Mouse (Mus musculus) MEL (cell line): ENCODE data around the gene Hrasls5. TPM values are rescaled to one million over a fixed set of nuclear protein-coding genes. Genes with fewer than 3 reads are reported as not detected.

Experiments used
- DNase-seq: peaks from one replicate; pipeline ENCODE4 v3.0.0; 2011; ENCODE audit warnings: low read depth, low spot score
- H3K27ac ChIP-seq: 2 replicates; pipeline ENCODE4 v1.5.1; 2012; ENCODE audit warnings: low read depth, mild to moderate bottlenecking, control low read depth, low read length, moderate library complexity; ENCODE audit not compliant: control insufficient read depth
- H3K27me3 ChIP-seq, 2 experiments: fragments of 150-350 bp in 1 of 2; sonication (generic) in 1 of 2; 2 replicates each; pipeline ENCODE4 v1.6.1; 2012; ENCODE audit warnings: low read length in 2 of 2, mild to moderate bottlenecking in 2 of 2, improper control_type of control experiment in 1 of 2, moderate library complexity in 1 of 2; ENCODE audit not compliant: insufficient read depth in 2 of 2, control insufficient read depth in 1 of 2
- H3K36me3 ChIP-seq, 2 experiments: 2 replicates each; pipeline ENCODE4 v1.6.1; 2012 to 2014; ENCODE audit warnings: low read length in 2 of 2, improper control_type of control experiment in 1 of 2, inconsistent platforms in 1 of 2, mild to moderate bottlenecking in 1 of 2; ENCODE audit not compliant: insufficient read depth in 2 of 2, control insufficient read depth in 1 of 2
- H3K4me1 ChIP-seq, 2 experiments: fragments of 150-350 bp in 1 of 2; sonication (generic) in 1 of 2; 2 replicates each; pipeline ENCODE4 v1.6.1; 2012; ENCODE audit warnings: low read length in 2 of 2, improper control_type of control experiment in 1 of 2, mild to moderate bottlenecking in 1 of 2; ENCODE audit not compliant: insufficient read depth in 2 of 2, control insufficient read depth in 1 of 2
- H3K4me3 ChIP-seq, 2 experiments: fragments of 150-350 bp in 1 of 2; sonication (generic) in 1 of 2; 2 replicates each; pipeline ENCODE4 v1.5.1; 2012; ENCODE audit warnings: low read depth in 2 of 2, low read length in 2 of 2, mild to moderate bottlenecking in 2 of 2, moderate library complexity in 2 of 2, control low read depth in 1 of 2, improper control_type of control experiment in 1 of 2; ENCODE audit not compliant: control insufficient read depth in 1 of 2, insufficient read depth in 1 of 2
- H3K79me2 ChIP-seq: 2 replicates; pipeline ENCODE4 v1.6.1; 2012; ENCODE audit warnings: mild to moderate bottlenecking, low read length, moderate library complexity; ENCODE audit not compliant: control insufficient read depth, poor library complexity, insufficient read depth
- H3K9ac ChIP-seq: 2 replicates; pipeline ENCODE4 v1.6.1; 2012; ENCODE audit warnings: low read depth, mild to moderate bottlenecking, control low read depth, low read length, moderate library complexity; ENCODE audit not compliant: control insufficient read depth, poor library complexity, severe bottlenecking
- H3K9me3 ChIP-seq: fragments of 150-350 bp; sonication (generic); replicated peaks from 2 replicates; pipeline ENCODE4 v1.6.1; 2012; ENCODE audit warnings: mild to moderate bottlenecking, low read length, improper control_type of control experiment, moderate library complexity; ENCODE audit not compliant: insufficient read depth
- CHD2 ChIP-seq: IDR thresholded peaks from 2 replicates; pipeline ENCODE4 v1.6.1; 2011; ENCODE audit warnings: low read length, improper control_type of control experiment
- EP300 ChIP-seq, 2 experiments: IDR thresholded peaks; 2 replicates each; pipeline ENCODE4 v1.6.1; 2011; ENCODE audit warnings: improper control_type of control experiment in 2 of 2, low read length in 2 of 2, low read depth in 1 of 2, mild to moderate bottlenecking in 1 of 2
- ETS1 ChIP-seq: IDR thresholded peaks from 2 replicates; pipeline ENCODE4 v1.6.1; 2012; ENCODE audit warnings: low read depth, mild to moderate bottlenecking, inconsistent platforms, low read length, improper control_type of control experiment, moderate library complexity
- GATA1 ChIP-seq: IDR thresholded peaks from 2 replicates; pipeline ENCODE4 v1.6.1; 2011; ENCODE audit warnings: low read depth, low read length, improper control_type of control experiment
- HCFC1 ChIP-seq: IDR thresholded peaks from 2 replicates; pipeline ENCODE4 v1.6.1; 2012; ENCODE audit warnings: low read depth, mild to moderate bottlenecking, inconsistent platforms, low read length, improper control_type of control experiment, moderate library complexity
- JUND ChIP-seq: IDR thresholded peaks from 2 replicates; pipeline ENCODE4 v1.6.1; 2011; ENCODE audit warnings: low read depth, mild to moderate bottlenecking, improper control_type of control experiment, low read length
- KAT2A ChIP-seq: conservative IDR thresholded peaks from 2 replicates; pipeline ENCODE4 v1.6.1; 2012; ENCODE audit warnings: low read depth, low read length, improper control_type of control experiment, inconsistent platforms
- MAFK ChIP-seq: IDR thresholded peaks from 2 replicates; pipeline ENCODE4 v1.6.1; 2011; ENCODE audit warnings: low read depth, mild to moderate bottlenecking, low read length, improper control_type of control experiment, borderline replicate concordance
- MAX ChIP-seq: IDR thresholded peaks from 2 replicates; pipeline ENCODE4 v1.6.1; 2011; ENCODE audit warnings: low read length, improper control_type of control experiment
- MEF2A ChIP-seq: IDR thresholded peaks from 2 replicates; pipeline ENCODE4 v1.6.1; 2014; ENCODE audit warnings: low read depth, mild to moderate bottlenecking, inconsistent platforms, low read length, improper control_type of control experiment; ENCODE audit not compliant: poor library complexity, insufficient replicate concordance, severe bottlenecking; ENCODE audit errors: extremely low read depth
- MXI1 ChIP-seq: IDR thresholded peaks from 2 replicates; pipeline ENCODE4 v1.6.1; 2011; ENCODE audit warnings: mild to moderate bottlenecking, low read depth, low read length, improper control_type of control experiment
- MYB ChIP-seq: IDR thresholded peaks from 2 replicates; pipeline ENCODE4 v1.6.1; 2011; ENCODE audit warnings: mild to moderate bottlenecking, low read depth, low read length, improper control_type of control experiment
- RAD21 ChIP-seq: IDR thresholded peaks from 2 replicates; pipeline ENCODE4 v1.6.1; 2011; ENCODE audit warnings: mild to moderate bottlenecking, low read depth, low read length, improper control_type of control experiment
- TBP ChIP-seq: IDR thresholded peaks from 2 replicates; pipeline ENCODE4 v1.8.0; 2011; ENCODE audit warnings: low read depth, low read length, improper control_type of control experiment
- TCF12 ChIP-seq: IDR thresholded peaks from 2 replicates; pipeline ENCODE4 v1.6.1; 2014; ENCODE audit warnings: low read depth, mild to moderate bottlenecking, inconsistent platforms, low read length, improper control_type of control experiment, moderate library complexity
- UBTF ChIP-seq: IDR thresholded peaks from 2 replicates; pipeline ENCODE4 v1.6.1; 2012; ENCODE audit warnings: low read depth, mild to moderate bottlenecking, inconsistent platforms, low read length, improper control_type of control experiment, moderate library complexity, borderline replicate concordance; ENCODE audit not compliant: insufficient read depth
- USF1 ChIP-seq: IDR thresholded peaks from 2 replicates; pipeline ENCODE4 v1.6.1; 2014; ENCODE audit warnings: low read depth, mild to moderate bottlenecking, inconsistent platforms, low read length, improper control_type of control experiment, moderate library complexity
- USF2 ChIP-seq, 2 experiments: IDR thresholded peaks; 2 replicates each; pipeline ENCODE4 v1.6.1; 2011 to 2012; ENCODE audit warnings: improper control_type of control experiment in 2 of 2, low read length in 2 of 2, borderline replicate concordance in 1 of 2, inconsistent platforms in 1 of 2, low read depth in 1 of 2, mild to moderate bottlenecking in 1 of 2; ENCODE audit not compliant: insufficient read depth in 1 of 2
- ZC3H11A ChIP-seq: IDR thresholded peaks from 2 replicates; pipeline ENCODE4 v1.6.1; 2012; ENCODE audit warnings: low read depth, mild to moderate bottlenecking, inconsistent platforms, low read length, improper control_type of control experiment
- ZKSCAN1 ChIP-seq: IDR thresholded peaks from 2 replicates; pipeline ENCODE4 v1.6.1; 2012; ENCODE audit warnings: low read depth, mild to moderate bottlenecking, inconsistent platforms, low read length, improper control_type of control experiment, moderate library complexity
- ZMIZ1 ChIP-seq: IDR thresholded peaks from 2 replicates; pipeline ENCODE4 v1.6.1; 2012; ENCODE audit warnings: low read depth, mild to moderate bottlenecking, inconsistent platforms, low read length, improper control_type of control experiment, moderate library complexity
- ZNF384 ChIP-seq: IDR thresholded peaks from 2 replicates; pipeline ENCODE4 v1.6.1; 2012; ENCODE audit warnings: low read depth, mild to moderate bottlenecking, inconsistent platforms, low read length, improper control_type of control experiment
- polyA plus RNA-seq, 2 experiments: library from polyadenylated mRNA; stranded (reverse) in 1 of 2; unstranded in 1 of 2; fragments of >175 nt in 1 of 2; fragments of >200 nt in 1 of 2; gene quantifications; 2 replicates each; pipeline versions ENCODE4 v1.2.1 to v1.2.4; 2012; ENCODE audit warnings: low replicate concordance in 2 of 2, low read depth in 1 of 2; ENCODE audit not compliant: insufficient read length in 2 of 2, insufficient read depth in 1 of 2, missing spikeins in 1 of 2
- total RNA-seq: library from RNA; depleted of rRNA; stranded (reverse); fragments of 300-350 nt; gene quantifications from 2 replicates; pipeline ENCODE4 v1.2.3, GENCODE M21; 2012

The Hrasls5 gene
- total and polyA plus RNA-seq, 3 experiments: not detected

GRCm38 (mm10) chr19:7568364-7568763, 44.0 kb upstream of the Hrasls5 start:
- TF ChIP-seq MAFK (no peak), ZNF384 (no peak), ZMIZ1 (no peak), TBP (no peak), UBTF (no peak), EP300 (IDR thresholded peaks at IDR 0.05; ENCODE audit: low read depth in 1 of 2, low read length in 2 of 2) (no peak), MEF2A (no peak), JUND (no peak)
- no peak for DNase-seq
- Histone ChIP-seq H3K9ac (no peak overlapping the region), H3K4me3 (no peak overlapping the region), H3K4me1 (peaks cover 2 to 5% of the 10 kb centered on the region in 2 experiments), H3K27ac (no peak overlapping the region), H3K27me3 (no peaks in the 10 kb centered on the region), H3K36me3 (peaks cover 0 to 6% of the 10 kb centered on the region in 2 experiments; a peak in 2 of 4 replicates), H3K79me2 (no peaks in the 10 kb centered on the region), H3K9me3 (no peaks in the 10 kb centered on the region)

- DNase-seq: no peak
- no peak for TF ChIP-seq ZNF384
- TF ChIP-seq USF2 (IDR thresholded peaks at IDR 0.05; ENCODE audit: borderline replicate concordance in 1 of 2, insufficient read depth in 1 of 2, low read depth in 1 of 2, low read length in 2 of 2): no peak
- TF ChIP-seq EP300 (IDR thresholded peaks at IDR 0.05; ENCODE audit: low read depth in 1 of 2, low read length in 2 of 2): no peak
- TF ChIP-seq GATA1: no peak
- no peak for TF ChIP-seq ETS1
- TF ChIP-seq ZC3H11A: no peak
- no peak for TF ChIP-seq HCFC1
- no peak for TF ChIP-seq TBP
- TF ChIP-seq USF1: no peak
- no peak for TF ChIP-seq CHD2
- no peak for TF ChIP-seq ZKSCAN1
- no peak for TF ChIP-seq KAT2A
- no peak for TF ChIP-seq MXI1
- TF ChIP-seq TCF12: no peak
- TF ChIP-seq UBTF: no peak
- no peak for TF ChIP-seq ZMIZ1
- TF ChIP-seq MYB: no peak
- TF ChIP-seq RAD21: no peak
- no peak for TF ChIP-seq JUND
- no peak for TF ChIP-seq MAX
- TF ChIP-seq, all 39 proteins: peak for 0
- Histone ChIP-seq H3K9me3 (no peaks in the 10 kb centered on the region), H3K27ac (no peak overlapping the region), H3K79me2 (no peaks in the 10 kb centered on the region), H3K4me1 (no peaks in the 10 kb centered on the region; a peak in 1 of 4 replicates), H3K36me3 (no peaks in the 10 kb centered on the region; a peak in 1 of 4 replicates), H3K9ac (no peak overlapping the region), H3K4me3 (no peak overlapping the region), H3K27me3 (no peaks in the 10 kb centered on the region)
These were observed 42.7 kb upstream of the Hrasls5 start for GRCm38 (mm10) chr19:7569650-7570049.
